ENCODE assay signal across 8 mouse cellular contexts in the genomic region with DNA sequence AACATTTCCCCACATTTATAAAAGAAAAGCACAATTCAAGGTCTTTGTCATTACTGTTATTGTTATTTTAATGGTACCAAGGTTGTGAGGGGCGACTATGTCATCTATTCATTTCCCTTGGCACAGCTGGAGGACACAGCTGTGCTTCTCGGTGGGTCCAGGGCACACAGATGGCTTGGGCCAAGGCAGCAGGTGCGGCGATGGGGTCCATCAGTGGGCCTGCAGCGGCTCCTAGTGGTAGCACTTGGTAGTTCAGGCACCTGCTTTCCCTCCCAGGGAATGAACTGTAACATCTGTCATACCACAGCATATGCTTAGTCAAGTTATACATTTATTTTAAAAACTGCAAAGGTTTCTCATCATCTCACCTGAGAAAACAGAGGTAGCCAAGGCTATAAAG. TPM values are rescaled to one million over a fixed set of nuclear protein-coding genes. Genes with fewer than 3 reads are reported as not detected.
DNase-seq lines count a peak whose midpoint lies in the region; ATAC-seq and TF ChIP-seq lines count a peak whose summit lies in the region.

No protein-coding gene starts in this region.

- H3K27ac ChIP-seq in kidney, embryonic 16.5 days (ENCODE audit: low read length) = no peak overlapping the region
- H3K27ac ChIP-seq in layer of hippocampus, adult 2 months = no peak overlapping the region

- no peak for ATAC-seq in kidney, embryonic 16.5 days (ENCODE audit: low FRiP score, low TSS enrichment)
- no peak for ATAC-seq in activated CD4-positive, CD25-positive, alpha-beta regulatory T cell, adult 4 months

- H3K4me3 ChIP-seq in kidney, embryonic 16.5 days (ENCODE audit: low read length) = no peak overlapping the region
- no peak overlapping the region for H3K4me3 ChIP-seq in layer of hippocampus, adult 2 months

- peak; percentile 98 for TF ChIP-seq CTCF in layer of hippocampus, adult 2 months (conservative IDR thresholded peaks at IDR 0.05)

- 0% methylated on average over 5 of the region's 5 CpGs for WGBS in kidney, embryonic 16.5 days

- H3K4me2 ChIP-seq in kidney, embryonic 16.5 days (replicated peaks; ENCODE audit: low read depth, low read length) = no peak overlapping the region

- no peaks in the 10 kb centered on the region for H3K36me3 ChIP-seq in kidney, embryonic 16.5 days (ENCODE audit: insufficient read depth, low read length)

- DNase-seq in kidney, adult 11 months = peak; percentile 12
- peak; percentile 28 for DNase-seq in cerebellum, adult 9-10 months
- peak; percentile 32 to 60 for DNase-seq in frontal cortex, postnatal 10 days (ENCODE audit: low spot score in 2 of 2)
- DNase-seq in layer of hippocampus, adult 2 months (ENCODE audit: low spot score in 2 of 2) = peak in 1 of 2 experiments; percentile 72
- DNase-seq in lung, postnatal 10 days = peak; percentile 65
- peak; percentile 52 for DNase-seq in retina, postnatal 7 days (ENCODE audit: low read depth, low spot score)

- no peaks in the 10 kb centered on the region for H3K9me3 ChIP-seq in kidney, embryonic 16.5 days (ENCODE audit: low read length)

- no peak overlapping the region for H3K9ac ChIP-seq in kidney, embryonic 16.5 days (replicated peaks; ENCODE audit: low read length)

- no peaks in the 10 kb centered on the region for H3K4me1 ChIP-seq in kidney, embryonic 16.5 days (ENCODE audit: insufficient read depth, low read length)

- H3K27me3 ChIP-seq in kidney, embryonic 16.5 days (ENCODE audit: insufficient read depth, low read length) = peaks cover 79% of the 10 kb centered on the region

RNA-seq across cellular contexts. Expression of gene Tmem132d, which starts 7.0 kb away (rescaled TPM):
- 0.19 and 0.31 TPM in 2 replicates for polyA plus RNA-seq in kidney, embryonic 16.5 days (2015; fragmentation: Nextera tagmentation; extraction: Ambion mirVana)
- 10 to 100 TPM; 16.8 to 17.9 TPM for total RNA-seq in layer of hippocampus, adult 2 months (2021)
- not detected for polyA plus RNA-seq in activated CD4-positive, CD25-positive, alpha-beta regulatory T cell, adult 4 months (2017; shearing (Covaris generic))
